In the genomic region with DNA sequence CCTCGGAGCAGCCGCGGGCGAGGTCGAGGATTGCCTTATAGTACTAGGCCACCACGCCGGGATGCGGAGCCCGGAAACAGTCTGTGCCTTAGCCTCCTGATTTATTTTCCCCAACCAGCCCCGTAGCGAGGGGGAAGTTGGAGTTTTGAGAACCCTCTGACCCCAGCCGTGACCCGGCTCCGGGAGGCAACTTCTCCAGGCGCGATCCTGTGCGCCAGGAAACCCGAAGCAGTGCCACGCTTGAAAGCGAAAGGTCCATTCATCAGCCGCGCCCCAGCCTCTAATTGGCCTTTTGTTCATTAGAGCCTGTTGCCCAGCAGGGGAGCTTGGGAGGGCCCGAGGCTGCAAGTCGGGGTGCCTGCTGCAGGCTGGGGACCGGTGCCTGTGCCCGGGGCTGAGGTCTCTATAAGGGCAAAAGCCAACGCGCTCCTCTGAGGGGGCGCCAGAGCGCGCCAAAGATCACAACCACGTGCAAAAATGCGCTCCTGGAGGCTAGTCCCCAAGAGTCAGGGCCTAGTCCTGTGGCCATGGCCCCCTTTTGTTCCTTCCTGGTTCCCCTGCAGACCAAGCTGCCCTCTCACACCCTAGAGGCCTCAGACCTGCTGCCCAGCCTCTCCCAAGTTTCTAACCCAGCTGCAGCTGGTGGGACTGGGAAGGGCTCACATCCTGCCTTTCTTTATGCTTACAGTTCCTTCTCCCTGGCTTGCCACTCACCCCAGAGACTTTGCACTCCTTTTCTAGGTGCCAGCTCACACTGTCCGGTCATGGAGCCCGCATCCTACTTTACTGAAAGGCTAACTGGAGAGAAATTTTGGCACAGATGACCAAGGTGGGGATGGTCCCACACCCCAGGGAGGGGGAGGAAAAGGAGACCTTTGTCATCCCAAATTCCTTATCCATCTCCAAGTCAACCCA, we compare ENCODE assay signal across 8 mouse cellular contexts. TPM values are rescaled to one million over a fixed set of nuclear protein-coding genes. Genes with fewer than 3 reads are reported as not detected.
DNase-seq lines count a peak whose midpoint lies in the region; ATAC-seq and TF ChIP-seq lines count a peak whose summit lies in the region.

No protein-coding gene starts in this region.

- peaks cover 35% of the 10 kb centered on the region for H3K4me1 ChIP-seq in hindbrain, embryonic 12.5 days
- peaks cover 34% of the 10 kb centered on the region for H3K4me1 ChIP-seq in limb, embryonic 13.5 days
- no peaks in the 10 kb centered on the region; the same call in 1 of the 2 replicates for H3K4me1 ChIP-seq in stomach, postnatal 0 days (replicated peaks; ENCODE audit: control insufficient read depth, insufficient read depth)

- peak; percentile 55 for ATAC-seq in hindbrain, embryonic 12.5 days (ENCODE audit: low FRiP score)
- ATAC-seq in limb, embryonic 13.5 days (ENCODE audit: low FRiP score, low read depth) = peak; percentile 38; the same call in 1 of the 2 replicates
- peak; percentile 45; the same call in 1 of the 2 replicates for ATAC-seq in stomach, postnatal 0 days (ENCODE audit: low FRiP score, low TSS enrichment)

- no peaks in the 10 kb centered on the region for H3K9me3 ChIP-seq in hindbrain, embryonic 12.5 days (replicated peaks)
- H3K9me3 ChIP-seq in limb, embryonic 13.5 days = no peaks in the 10 kb centered on the region
- no peaks in the 10 kb centered on the region for H3K9me3 ChIP-seq in stomach, postnatal 0 days (ENCODE audit: control insufficient read depth, low read length)

- peaks cover 89% of the 10 kb centered on the region for H3K27me3 ChIP-seq in hindbrain, embryonic 12.5 days
- H3K27me3 ChIP-seq in limb, embryonic 13.5 days = peaks cover 97% of the 10 kb centered on the region
- peaks cover 43% of the 10 kb centered on the region for H3K27me3 ChIP-seq in stomach, postnatal 0 days (ENCODE audit: control insufficient read depth, insufficient read depth, low read length)

- H3K4me3 ChIP-seq in hindbrain, embryonic 12.5 days = peak overlapping the region; percentile 21; the same call in 1 of the 2 replicates
- H3K4me3 ChIP-seq in limb, embryonic 13.5 days = peak overlapping the region; percentile 36
- peak overlapping the region; percentile 33 for H3K4me3 ChIP-seq in stomach, postnatal 0 days (ENCODE audit: low read depth, low read length)

- TF ChIP-seq EP300 in stomach, postnatal 0 days (optimal IDR thresholded peaks at IDR 0.05) = no peak

- peak overlapping the region; percentile 46 for H3K4me2 ChIP-seq in hindbrain, embryonic 12.5 days (replicated peaks)
- peak overlapping the region; percentile 64 for H3K4me2 ChIP-seq in limb, embryonic 13.5 days (replicated peaks)
- H3K4me2 ChIP-seq in stomach, postnatal 0 days (replicated peaks; ENCODE audit: low read depth) = peak overlapping the region; percentile 41

- peak; percentile 38 for TF ChIP-seq CTCF in stomach, postnatal 0 days (IDR thresholded peaks at IDR 0.05; ENCODE audit: low read depth)

- peak; percentile 23 to 29 for DNase-seq in cerebellum, postnatal 14 days
- DNase-seq in cerebellum, postnatal 36 days = no peak
- peak; percentile 56 for DNase-seq in R1 (ENCODE audit: low read depth, low spot score)
- DNase-seq in stomach, postnatal 0 days (ENCODE audit: low spot score) = no peak
- DNase-seq in spleen, postnatal 4 days (ENCODE audit: low spot score in 2 of 2) = no peak
- DNase-seq in cerebellum, adult 11-12 months = no peak

- no peak overlapping the region for H3K9ac ChIP-seq in hindbrain, embryonic 12.5 days
- H3K9ac ChIP-seq in limb, embryonic 13.5 days = peak overlapping the region; percentile 54; the same call in 1 of the 2 replicates
- H3K9ac ChIP-seq in stomach, postnatal 0 days (ENCODE audit: low read length) = no peak overlapping the region

- no peak overlapping the region for H3K27ac ChIP-seq in hindbrain, embryonic 12.5 days
- H3K27ac ChIP-seq in limb, embryonic 13.5 days = no peak overlapping the region
- H3K27ac ChIP-seq in stomach, postnatal 0 days (replicated peaks) = no peak overlapping the region

- under 1% methylated on average over 35 of the region's 35 CpGs for WGBS in hindbrain, embryonic 12.5 days
- WGBS in limb, embryonic 13.5 days = 4% methylated on average over 35 of the region's 35 CpGs
- 2% methylated on average over 35 of the region's 35 CpGs for WGBS in stomach, postnatal 0 days

- H3K36me3 ChIP-seq in hindbrain, embryonic 12.5 days = no peaks in the 10 kb centered on the region
- no peaks in the 10 kb centered on the region for H3K36me3 ChIP-seq in limb, embryonic 13.5 days
- no peaks in the 10 kb centered on the region for H3K36me3 ChIP-seq in stomach, postnatal 0 days (ENCODE audit: control insufficient read depth, insufficient read depth, low read length)

RNA-seq across cellular contexts. Expression of gene Emx2, which starts 11.1 kb away (rescaled TPM):
- 2.8 and 4.8 TPM in 2 replicates for polyA plus RNA-seq in hindbrain, embryonic 12.5 days (2016; fragmentation: Nextera tagmentation; extraction: Ambion mirVana)
- 18.7 and 18.9 TPM in 2 replicates for polyA plus RNA-seq in limb, embryonic 13.5 days (2015; fragmentation: Nextera tagmentation; extraction: Ambion mirVana)
- polyA plus RNA-seq in stomach, postnatal 0 days (2015; fragmentation: Nextera tagmentation; extraction: Ambion mirVana) = 0.05 and 0.08 TPM in 2 replicates

Comparison
In these comparisons a context has a peak if more than half of its experiments do, and no peak if none do; other contexts are left out.
1. DNase-seq: peak in cerebellum, postnatal 14 days (2 of 2) and R1 (single experiment); none in cerebellum, postnatal 36 days (0 of 2), stomach, postnatal 0 days (single experiment), spleen, postnatal 4 days (0 of 2) and cerebellum, adult 11-12 months (single experiment).
2. Peak in every context shown above with its lines, with median percentiles within 50 percentile points of each other: ATAC-seq, H3K4me2 ChIP-seq and H3K4me3 ChIP-seq.